Comparison of ENCODE assay signal across 23 mouse cellular contexts in genomic region chr14:60369667-60370315, GRCm38 (mm10). TPM values are rescaled to one million over a fixed set of nuclear protein-coding genes. Genes with fewer than 3 reads are reported as not detected.
A peak's percentile ranks its signal among the peaks of the same experiment; 100 is the strongest.
DNase-seq lines count a peak whose midpoint lies in the region; ATAC-seq lines count a peak whose summit lies in the region.
"Had no signal": no experiment of that assay in that cellular context is flagged by ENCODE, and none has a peak within 500 bp of the region (broad histone marks: within the 10 kb centered on the region; RNA-seq: fewer than 3 reads in every experiment).

No protein-coding gene starts in this region.

- H3K4me1 ChIP-seq in hindbrain, embryonic 16.5 days (ENCODE audit: control insufficient read depth, insufficient read depth, low read depth, low read length): peaks cover 3% of the 10 kb centered on the region; the same call in 1 of the 2 replicates
- H3K4me1 ChIP-seq in hindbrain, embryonic 10.5 days (replicated peaks): peaks cover 21% of the 10 kb centered on the region
- peaks cover 6% of the 10 kb centered on the region; the same call in 1 of the 2 replicates for H3K4me1 ChIP-seq in forebrain, embryonic 11.5 days (replicated peaks; ENCODE audit: control insufficient read depth, insufficient read depth, low read length)
- peaks cover 17% of the 10 kb centered on the region for H3K4me1 ChIP-seq in midbrain, embryonic 13.5 days (replicated peaks)
- H3K4me1 ChIP-seq: embryonic facial prominence, embryonic 12.5 days; megakaryocyte, embryonic 14.5 days; neural tube, embryonic 15.5 days had no signal

- H3K9me3 ChIP-seq in hindbrain, embryonic 16.5 days (ENCODE audit: control insufficient read depth, low read length): no peaks in the 10 kb centered on the region
- H3K9me3 ChIP-seq in hindbrain, embryonic 10.5 days: no peaks in the 10 kb centered on the region
- no peaks in the 10 kb centered on the region for H3K9me3 ChIP-seq in forebrain, embryonic 11.5 days (ENCODE audit: control insufficient read depth, low read length)
- H3K9me3 ChIP-seq in midbrain, embryonic 13.5 days: no peaks in the 10 kb centered on the region
- H3K9me3 ChIP-seq: embryonic facial prominence, embryonic 12.5 days; heart, embryonic 15.5 days; neural tube, embryonic 15.5 days had no signal

- H3K9ac ChIP-seq in hindbrain, embryonic 16.5 days (ENCODE audit: low read depth, low read length): no peak overlapping the region
- no peak overlapping the region for H3K9ac ChIP-seq in forebrain, embryonic 11.5 days (ENCODE audit: low read length)
- H3K9ac ChIP-seq in midbrain, embryonic 13.5 days (replicated peaks): no peak overlapping the region
- H3K9ac ChIP-seq: embryonic facial prominence, embryonic 12.5 days; heart, embryonic 15.5 days; neural tube, embryonic 15.5 days had no signal

- ATAC-seq in hindbrain, embryonic 16.5 days: peak; percentile 40; the same call in 1 of the 2 replicates
- no peak for ATAC-seq in forebrain, embryonic 11.5 days (replicated peaks; ENCODE audit: low FRiP score)
- ATAC-seq in midbrain, embryonic 13.5 days: peak; percentile 51

- H3K36me3 ChIP-seq in hindbrain, embryonic 16.5 days (ENCODE audit: control insufficient read depth, insufficient read depth, low read length): no peaks in the 10 kb centered on the region
- no peaks in the 10 kb centered on the region for H3K36me3 ChIP-seq in hindbrain, embryonic 10.5 days
- H3K36me3 ChIP-seq in forebrain, embryonic 11.5 days (ENCODE audit: control insufficient read depth, insufficient read depth, low read length): no peaks in the 10 kb centered on the region
- H3K36me3 ChIP-seq in midbrain, embryonic 13.5 days: no peaks in the 10 kb centered on the region
- H3K36me3 ChIP-seq: embryonic facial prominence, embryonic 12.5 days; heart, embryonic 15.5 days; neural tube, embryonic 15.5 days had no signal

- H3K27ac ChIP-seq in hindbrain, embryonic 16.5 days (ENCODE audit: low read depth, low read length): no peak overlapping the region
- no peak overlapping the region for H3K27ac ChIP-seq in hindbrain, embryonic 10.5 days
- no peak overlapping the region for H3K27ac ChIP-seq in forebrain, embryonic 11.5 days (ENCODE audit: low read depth, low read length)
- H3K27ac ChIP-seq in midbrain, embryonic 13.5 days: peak overlapping the region; percentile 32; the same call in 1 of the 2 replicates
- H3K27ac ChIP-seq: embryonic facial prominence, embryonic 12.5 days; heart, adult 2 months; heart, embryonic 15.5 days; kidney, postnatal 0 days; left cerebral cortex, adult 2 months; neural tube, embryonic 15.5 days had no signal

- 60% methylated on average over 5 of the region's 5 CpGs for WGBS in hindbrain, embryonic 16.5 days
- WGBS in hindbrain, embryonic 10.5 days: 66% methylated on average over 5 of the region's 5 CpGs
- 50% methylated on average over 5 of the region's 5 CpGs for WGBS in forebrain, embryonic 11.5 days
- WGBS in midbrain, embryonic 13.5 days: 53% methylated on average over 5 of the region's 5 CpGs

- no peak overlapping the region for H3K4me2 ChIP-seq in hindbrain, embryonic 16.5 days (ENCODE audit: low read length)
- no peak overlapping the region for H3K4me2 ChIP-seq in forebrain, embryonic 11.5 days (ENCODE audit: low read depth, low read length, severe bottlenecking)
- H3K4me2 ChIP-seq in midbrain, embryonic 13.5 days (replicated peaks): no peak overlapping the region
- H3K4me2 ChIP-seq: embryonic facial prominence, embryonic 12.5 days; heart, embryonic 15.5 days; liver, embryonic 11.5 days; neural tube, embryonic 15.5 days had no signal

- DNase-seq in hindbrain, embryonic 10.5 days (ENCODE audit: low spot score): no peak
- DNase-seq in R1 (ENCODE audit: low read depth, low spot score): peak; percentile 71
- DNase-seq in forebrain, embryonic 11.5 days (ENCODE audit: low spot score): peak; percentile 42
- no peak for DNase-seq in thymus, adult 18-20 months
- DNase-seq in layer of hippocampus, postnatal 25 days (ENCODE audit: extremely low spot score in 1 of 2, low spot score in 1 of 2): no peak
- DNase-seq: adrenal gland, postnatal 14 days; cerebellum, adult 11 months; gastrocnemius, postnatal 14 days; heart, adult 2 months; heart, postnatal 4 days; kidney, adult 18-20 months; lung, adult 18-20 months; right cerebral cortex, postnatal 14 days had no signal

- no peaks in the 10 kb centered on the region for H3K27me3 ChIP-seq in hindbrain, embryonic 16.5 days (replicated peaks; ENCODE audit: control insufficient read depth, insufficient read depth, low read length)
- H3K27me3 ChIP-seq in hindbrain, embryonic 10.5 days (ENCODE audit: insufficient read depth, poor library complexity, severe bottlenecking): no peaks in the 10 kb centered on the region
- no peaks in the 10 kb centered on the region for H3K27me3 ChIP-seq in forebrain, embryonic 11.5 days (ENCODE audit: control insufficient read depth, insufficient read depth, low read length)
- peaks cover 5% of the 10 kb centered on the region; the same call in 1 of the 2 replicates for H3K27me3 ChIP-seq in midbrain, embryonic 13.5 days
- H3K27me3 ChIP-seq: neural tube, embryonic 15.5 days had no signal

- H3K4me3 ChIP-seq in hindbrain, embryonic 16.5 days (ENCODE audit: low read length): no peak overlapping the region
- no peak overlapping the region for H3K4me3 ChIP-seq in hindbrain, embryonic 10.5 days
- no peak overlapping the region for H3K4me3 ChIP-seq in forebrain, embryonic 11.5 days (ENCODE audit: low read depth, low read length)
- no peak overlapping the region for H3K4me3 ChIP-seq in midbrain, embryonic 13.5 days (replicated peaks)
- H3K4me3 ChIP-seq: embryonic facial prominence, embryonic 12.5 days; erythroblast, embryonic 14.5 days; heart, adult 2 months; heart, embryonic 15.5 days; left cerebral cortex, adult 2 months; megakaryocyte, embryonic 14.5 days; neural tube, embryonic 15.5 days had no signal

RNA-seq across cellular contexts. Expression of gene Amer2, which starts 3.3 kb away (rescaled TPM):
- polyA plus RNA-seq in hindbrain, embryonic 16.5 days (2015; fragmentation: Nextera tagmentation; extraction: Ambion mirVana): 19.3 and 21.2 TPM in 2 replicates
- 8.2 and 13.5 TPM in 2 replicates for polyA plus RNA-seq in hindbrain, embryonic 10.5 days (2016; fragmentation: Nextera tagmentation; extraction: Ambion mirVana)
- 20.5 and 22.3 TPM in 2 replicates for polyA plus RNA-seq in forebrain, embryonic 11.5 days (2014; fragmentation: Nextera tagmentation; extraction: Ambion mirVana)
- polyA plus RNA-seq in midbrain, embryonic 13.5 days (2015; fragmentation: Nextera tagmentation; extraction: Ambion mirVana): 27.2 and 30.8 TPM in 2 replicates
- total RNA-seq in layer of hippocampus, postnatal 25 days (2021): 10 to 100 TPM; 42.9 to 49.0 TPM
- total RNA-seq: heart, adult 2 months had no signal
- polyA plus RNA-seq: erythroblast, embryonic 14.5 days had no signal

Comparison
In these comparisons a context has a peak if more than half of its experiments do, and no peak if none do; other contexts are left out.
1. DNase-seq: peak in R1 (single experiment) and forebrain, embryonic 11.5 days (single experiment); none in hindbrain, embryonic 10.5 days (single experiment), thymus, adult 18-20 months (0 of 2) and layer of hippocampus, postnatal 25 days (0 of 2).